Mouse (Mus musculus): ENCODE results near the gene Nptxr. TPM values are rescaled to one million over a fixed set of nuclear protein-coding genes. Genes with fewer than 3 reads are reported as not detected.
A peak's percentile ranks its signal among the peaks of the same experiment; 100 is the strongest.

Nptxr gene
- polyA plus RNA-seq, 1 experiment = 53.6 TPM

DNA sequence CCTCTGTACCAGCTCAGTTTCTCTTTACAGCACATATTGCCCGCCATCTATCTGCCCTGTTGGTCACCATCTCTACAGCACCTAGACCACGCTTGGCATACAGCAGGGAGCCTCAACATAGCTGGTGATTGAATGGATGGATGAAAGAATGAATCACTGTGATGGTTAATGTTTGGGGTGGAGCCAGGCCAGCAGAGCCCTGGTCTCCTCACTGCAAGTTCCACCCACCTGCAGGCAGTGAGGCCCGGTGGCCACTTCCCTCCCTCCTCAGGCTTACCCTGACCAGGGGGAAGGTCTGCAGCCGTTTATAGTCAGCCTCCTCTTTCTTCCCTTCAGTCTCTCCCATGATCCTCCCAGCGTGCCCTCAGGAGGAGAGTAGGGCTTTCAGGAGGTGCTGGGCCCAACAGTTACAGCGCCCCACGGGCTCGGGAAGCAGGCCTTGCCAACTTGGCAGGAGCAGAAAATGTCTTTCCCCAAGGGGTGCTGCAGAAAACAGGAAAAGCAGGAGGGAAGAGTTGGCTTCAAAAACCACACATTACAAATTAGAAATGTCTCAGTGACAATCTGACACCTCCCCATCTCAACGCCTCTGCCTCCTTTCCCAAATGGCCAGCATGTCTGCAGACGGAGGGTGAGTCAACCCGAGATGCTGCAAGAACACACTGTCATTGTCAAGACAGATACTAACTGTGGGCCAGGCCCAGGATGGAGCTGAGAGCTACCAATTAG lies 39.9 kb downstream of the Nptxr start:
- TF ChIP-seq POLR2A (IDR thresholded peaks at IDR 0.05; ENCODE audit: borderline replicate concordance, extremely low read depth, insufficient read depth, insufficient read length, poor library complexity, severe bottlenecking) = no peak
- TF ChIP-seq CTCF (IDR thresholded peaks at IDR 0.05; ENCODE audit: borderline replicate concordance, extremely low read depth, insufficient read depth, insufficient read length) = no peak
- peak; percentile 37 for DNase-seq (ENCODE audit: low read depth)

DNA sequence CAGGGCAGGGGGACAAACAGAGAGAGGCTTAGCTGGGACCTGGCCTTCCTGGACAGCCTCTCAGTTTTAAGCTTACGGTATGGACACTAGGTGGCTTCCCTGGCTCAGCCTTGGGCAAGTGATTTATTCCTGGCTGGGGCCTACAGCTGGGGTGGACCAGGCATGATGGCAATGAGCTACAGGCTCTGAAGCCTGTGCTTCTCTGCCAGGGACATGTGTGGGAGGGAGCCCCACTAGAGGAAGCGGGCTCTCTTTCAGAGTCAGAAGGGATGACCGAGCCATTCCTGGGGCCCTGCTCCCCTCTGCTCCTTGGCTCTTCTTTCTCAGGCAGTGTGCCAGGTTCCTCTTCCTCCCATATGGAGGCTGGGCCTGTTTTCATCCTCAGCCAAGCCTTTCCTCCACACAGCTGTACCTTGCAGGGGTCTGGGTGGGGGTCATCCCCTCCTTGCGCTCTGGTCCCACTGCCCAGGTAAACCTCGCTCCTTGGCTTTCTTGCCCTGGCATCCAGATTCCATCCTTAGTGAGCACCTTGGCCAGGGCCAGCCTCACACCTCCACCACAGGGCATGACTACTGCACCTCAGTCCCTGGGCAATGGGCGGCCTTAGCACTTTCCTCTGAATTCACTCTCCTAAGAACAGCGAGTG lies 40.8 kb downstream of the Nptxr start:
- DNase-seq (ENCODE audit: low read depth) = no peak
- TF ChIP-seq CTCF (IDR thresholded peaks at IDR 0.05; ENCODE audit: borderline replicate concordance, extremely low read depth, insufficient read depth, insufficient read length) = no peak
- TF ChIP-seq POLR2A (IDR thresholded peaks at IDR 0.05; ENCODE audit: borderline replicate concordance, extremely low read depth, insufficient read depth, insufficient read length, poor library complexity, severe bottlenecking) = no peak

DNA sequence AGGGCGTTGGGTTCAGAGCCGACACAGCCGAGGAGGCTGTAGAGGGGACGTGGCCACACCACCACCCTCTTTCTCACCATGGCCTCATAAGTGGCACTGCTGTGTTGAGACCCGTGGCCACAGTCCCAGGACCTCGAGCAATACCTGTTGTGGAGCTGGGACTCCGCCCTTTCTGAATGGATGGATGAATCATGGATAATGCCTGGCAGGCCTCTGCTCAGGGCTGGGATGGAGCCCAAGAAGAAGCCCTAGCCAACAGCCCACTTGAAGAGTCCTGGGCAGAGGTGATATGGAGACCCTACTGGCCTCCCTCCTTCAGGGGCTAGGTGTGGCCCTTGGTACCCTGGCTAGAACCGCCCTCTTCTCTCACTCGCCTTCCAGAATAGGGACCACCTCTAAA lies 41.6 kb downstream of the Nptxr start:
- TF ChIP-seq CTCF (IDR thresholded peaks at IDR 0.05; ENCODE audit: borderline replicate concordance, extremely low read depth, insufficient read depth, insufficient read length) = no peak
- TF ChIP-seq POLR2A (IDR thresholded peaks at IDR 0.05; ENCODE audit: borderline replicate concordance, extremely low read depth, insufficient read depth, insufficient read length, poor library complexity, severe bottlenecking) = no peak
- no peak for DNase-seq (ENCODE audit: low read depth)

DNA sequence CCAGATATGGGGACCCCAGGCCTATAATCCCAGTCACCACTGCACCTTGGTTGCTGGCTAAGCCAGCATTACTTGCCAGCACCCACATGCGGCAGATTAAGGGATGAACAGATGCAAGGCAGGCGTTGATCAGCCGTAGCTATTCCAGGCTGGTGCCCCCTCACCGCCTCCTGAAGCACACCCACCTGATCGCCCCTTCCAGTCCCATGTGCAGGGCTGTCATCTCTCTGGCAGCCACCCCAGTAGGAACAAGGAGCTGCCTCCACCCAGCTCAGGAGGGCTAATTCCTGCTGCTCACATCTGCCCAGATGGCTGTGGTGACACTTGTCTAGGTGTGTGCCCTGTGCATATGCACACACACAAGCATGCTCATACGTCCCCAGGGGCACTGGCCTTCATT lies 43.6 kb downstream of the Nptxr start:
- TF ChIP-seq POLR2A (IDR thresholded peaks at IDR 0.05; ENCODE audit: borderline replicate concordance, extremely low read depth, insufficient read depth, insufficient read length, poor library complexity, severe bottlenecking) (no peak), CTCF (IDR thresholded peaks at IDR 0.05; ENCODE audit: borderline replicate concordance, extremely low read depth, insufficient read depth, insufficient read length) (no peak)
- DNase-seq (ENCODE audit: low read depth) = no peak

GRCm38 (mm10) chr15:79757118-79757517 lies 47.4 kb downstream of the Nptxr start:
- DNase-seq (ENCODE audit: low read depth) = no peak
- TF ChIP-seq CTCF (IDR thresholded peaks at IDR 0.05; ENCODE audit: borderline replicate concordance, extremely low read depth, insufficient read depth, insufficient read length) (no peak), POLR2A (IDR thresholded peaks at IDR 0.05; ENCODE audit: borderline replicate concordance, extremely low read depth, insufficient read depth, insufficient read length, poor library complexity, severe bottlenecking) (no peak)

DNA sequence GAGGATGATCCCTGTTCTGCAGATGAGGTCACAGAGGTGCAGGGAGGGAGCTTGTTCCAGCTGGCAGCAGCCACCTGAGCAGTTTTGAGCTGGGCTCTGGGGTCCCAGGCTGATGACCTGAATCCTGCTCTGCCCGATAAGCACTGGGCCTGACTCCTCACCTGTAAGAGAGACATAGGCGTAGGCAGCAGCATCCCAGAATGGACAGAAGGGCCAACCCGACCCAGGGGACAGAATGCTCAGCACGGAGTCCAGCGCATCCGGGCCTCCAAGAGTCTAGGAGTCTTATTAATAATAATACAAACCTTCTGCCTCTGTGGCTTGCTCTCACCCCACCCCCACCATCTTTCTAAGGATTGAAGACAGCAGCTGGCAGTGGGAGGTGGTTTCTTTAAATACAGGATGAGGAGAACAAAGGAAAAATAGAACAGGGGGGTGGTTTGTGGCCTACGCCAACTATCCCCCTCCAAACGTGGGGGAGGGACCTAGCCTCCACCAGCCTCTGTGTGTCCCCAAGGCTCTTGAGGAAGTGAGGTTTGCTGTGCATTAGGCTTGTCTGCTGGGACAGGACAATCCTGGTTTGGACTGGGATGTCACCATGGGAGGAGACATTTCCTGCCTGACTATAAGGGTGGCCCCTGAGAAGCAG lies 48.5 kb downstream of the Nptxr start:
- peak; percentile 25 for DNase-seq (ENCODE audit: low read depth)
- TF ChIP-seq POLR2A (IDR thresholded peaks at IDR 0.05; ENCODE audit: borderline replicate concordance, extremely low read depth, insufficient read depth, insufficient read length, poor library complexity, severe bottlenecking) (no peak), CTCF (IDR thresholded peaks at IDR 0.05; ENCODE audit: borderline replicate concordance, extremely low read depth, insufficient read depth, insufficient read length) (no peak)

GRCm38 (mm10) chr15:79755176-79755575 lies 49.4 kb downstream of the Nptxr start:
- no peak for TF ChIP-seq CTCF (IDR thresholded peaks at IDR 0.05; ENCODE audit: borderline replicate concordance, extremely low read depth, insufficient read depth, insufficient read length)
- no peak for DNase-seq (ENCODE audit: low read depth)

DNA sequence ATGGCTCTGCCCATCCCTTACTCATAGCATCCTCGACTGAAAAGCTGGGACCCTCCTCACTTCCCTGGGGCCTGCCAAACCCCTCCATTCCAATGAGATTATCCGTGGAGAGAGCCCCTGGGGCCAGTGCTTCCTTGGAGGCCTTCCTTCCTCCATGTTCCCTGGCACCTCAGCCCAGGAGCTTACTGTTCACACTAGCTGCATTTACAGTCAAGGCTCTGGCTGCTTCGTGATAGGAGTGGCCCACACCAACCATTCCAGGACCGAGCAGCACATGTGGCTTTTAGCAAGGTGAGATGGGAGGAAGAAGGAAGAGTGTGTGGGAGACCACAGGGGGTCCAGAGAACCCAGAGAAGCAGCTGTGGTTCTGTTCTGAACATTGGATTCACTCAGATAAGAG lies 50.7 kb downstream of the Nptxr start:
- TF ChIP-seq POLR2A (IDR thresholded peaks at IDR 0.05; ENCODE audit: borderline replicate concordance, extremely low read depth, insufficient read depth, insufficient read length, poor library complexity, severe bottlenecking) = no peak
- TF ChIP-seq CTCF (IDR thresholded peaks at IDR 0.05; ENCODE audit: borderline replicate concordance, extremely low read depth, insufficient read depth, insufficient read length) = no peak
- no peak for DNase-seq (ENCODE audit: low read depth)

DNA sequence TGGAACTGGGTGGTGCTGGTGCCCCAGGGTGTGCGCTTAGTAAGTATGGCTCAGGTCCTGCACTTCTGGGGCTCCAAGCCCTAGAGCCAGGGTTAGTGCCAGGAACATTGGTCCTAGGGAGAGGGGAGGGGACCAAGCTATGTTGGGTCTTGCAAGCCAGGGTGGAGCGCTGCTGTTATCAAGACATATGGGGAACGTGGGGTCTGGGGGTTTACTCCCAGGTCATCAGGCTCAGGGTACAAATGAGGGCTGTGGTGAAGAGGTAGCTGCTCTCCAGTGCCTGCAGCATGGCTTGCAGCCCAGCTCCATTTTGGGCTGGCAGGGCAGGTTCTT lies 51.2 kb downstream of the Nptxr start:
- TF ChIP-seq CTCF (IDR thresholded peaks at IDR 0.05; ENCODE audit: borderline replicate concordance, extremely low read depth, insufficient read depth, insufficient read length) = no peak
- TF ChIP-seq POLR2A (IDR thresholded peaks at IDR 0.05; ENCODE audit: borderline replicate concordance, extremely low read depth, insufficient read depth, insufficient read length, poor library complexity, severe bottlenecking) = no peak
- no peak for DNase-seq (ENCODE audit: low read depth)

DNA sequence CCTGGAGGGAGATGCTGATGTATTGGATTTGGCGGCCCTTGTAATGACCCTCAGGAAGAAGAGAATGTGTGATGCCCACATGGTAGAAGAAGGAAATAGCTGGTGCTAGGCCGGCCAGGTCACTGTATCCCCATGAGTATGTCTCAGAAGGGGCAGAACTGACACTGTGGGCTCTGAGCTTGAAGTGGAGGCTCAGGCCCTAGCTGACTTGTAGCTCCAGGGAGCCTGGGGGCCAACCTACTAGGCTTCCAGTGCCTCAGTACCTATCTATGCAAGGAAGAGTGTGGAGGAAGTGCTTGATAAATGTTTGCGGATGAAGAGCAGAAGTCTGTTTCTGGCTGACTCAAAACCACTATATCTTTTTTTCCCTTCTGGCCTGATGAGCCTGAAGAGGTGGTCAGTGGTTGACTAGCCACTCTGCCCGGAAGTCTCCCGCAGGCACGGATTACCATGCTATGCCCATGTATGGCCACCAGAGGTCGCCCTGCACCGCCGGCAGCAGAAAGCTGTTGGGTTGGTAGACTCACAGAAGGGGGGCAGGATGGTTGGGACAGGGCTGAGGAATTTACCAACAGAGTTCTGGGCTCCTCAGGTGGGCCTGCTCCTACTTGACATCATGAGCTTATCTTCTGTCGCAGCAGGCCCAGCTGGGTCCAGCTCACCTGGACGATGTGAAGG lies 51.7 kb downstream of the Nptxr start:
- peak; percentile 75 for DNase-seq (ENCODE audit: low read depth)
- TF ChIP-seq CTCF (IDR thresholded peaks at IDR 0.05; ENCODE audit: borderline replicate concordance, extremely low read depth, insufficient read depth, insufficient read length) = peak; percentile 100
- no peak for TF ChIP-seq POLR2A (IDR thresholded peaks at IDR 0.05; ENCODE audit: borderline replicate concordance, extremely low read depth, insufficient read depth, insufficient read length, poor library complexity, severe bottlenecking)

DNA sequence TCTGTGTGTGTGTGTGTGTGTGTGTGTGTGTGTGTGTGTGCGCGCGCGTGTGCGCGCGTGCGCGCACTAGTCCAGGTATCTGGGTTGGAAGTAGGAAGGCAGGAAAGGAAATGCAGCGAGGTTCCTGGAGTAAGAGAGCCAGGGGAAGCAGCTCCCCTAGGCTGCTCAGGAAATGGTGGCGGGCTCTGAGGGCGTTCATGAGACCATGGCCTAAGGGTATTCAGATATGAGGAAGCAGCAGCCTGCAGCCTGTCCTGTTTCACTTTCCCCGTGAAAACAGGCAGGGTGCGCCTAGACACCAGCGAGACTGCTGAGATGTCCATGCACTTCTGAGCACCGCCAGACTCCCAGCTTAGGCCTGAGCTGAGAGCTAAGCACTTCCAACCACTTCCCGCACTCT lies 52.8 kb downstream of the Nptxr start:
- TF ChIP-seq POLR2A (IDR thresholded peaks at IDR 0.05; ENCODE audit: borderline replicate concordance, extremely low read depth, insufficient read depth, insufficient read length, poor library complexity, severe bottlenecking) = no peak
- no peak for TF ChIP-seq CTCF (IDR thresholded peaks at IDR 0.05; ENCODE audit: borderline replicate concordance, extremely low read depth, insufficient read depth, insufficient read length)
- DNase-seq (ENCODE audit: low read depth) = no peak
